Comparison of ENCODE assay signal across 13 mouse cellular contexts in the genomic region with DNA sequence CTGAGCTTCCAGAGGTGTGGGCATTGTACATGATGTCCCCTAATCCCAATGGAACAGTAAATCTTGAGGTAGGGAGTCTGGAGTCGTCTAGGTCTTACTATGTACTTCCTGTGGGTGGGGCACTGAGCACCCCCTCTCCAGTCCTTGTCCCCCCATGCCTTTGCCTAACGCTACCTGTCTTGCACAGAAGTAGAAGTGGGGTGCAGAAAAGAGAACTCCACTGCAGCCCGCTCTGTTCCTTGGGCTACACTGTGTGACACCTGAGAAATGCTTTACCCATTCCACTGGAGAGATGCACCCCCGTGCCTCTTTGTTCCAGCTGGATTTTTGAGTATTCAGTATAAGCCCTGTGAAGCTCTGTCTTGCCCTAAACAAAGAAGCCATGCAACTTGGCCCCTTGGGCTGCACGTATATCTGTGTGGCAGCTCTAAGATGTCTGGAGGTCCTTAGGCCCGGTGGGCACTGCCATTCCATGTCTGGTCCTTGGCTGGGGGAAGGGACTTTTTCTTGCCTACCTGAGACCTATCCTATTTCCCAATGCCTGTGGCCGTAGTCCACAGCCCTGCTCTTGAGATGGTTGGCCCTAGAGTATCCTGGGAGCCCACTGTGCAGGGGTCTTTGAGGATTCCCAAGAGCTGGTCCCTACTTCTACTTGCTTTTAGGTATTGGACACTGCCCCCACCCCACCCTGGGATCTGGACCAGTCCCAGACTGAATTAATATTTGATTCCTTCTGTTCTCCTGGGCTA.
A peak's percentile ranks its signal among the peaks of the same experiment; 100 is the strongest.
DNase-seq lines count a peak whose midpoint lies in the region; ATAC-seq and TF ChIP-seq lines count a peak whose summit lies in the region.
"Had no signal": no experiment of that assay in that cellular context is flagged by ENCODE, and none has a peak within 500 bp of the region (broad histone marks: within the 10 kb centered on the region; RNA-seq: fewer than 3 reads in every experiment).

No protein-coding gene starts in this region.

- no peak for DNase-seq in kidney, adult 2 months
- DNase-seq in kidney, postnatal 4 days: no peak
- no peak for DNase-seq in lung, postnatal 36 days
- DNase-seq in frontal cortex, postnatal 36 days (ENCODE audit: low spot score in 2 of 2): no peak
- no peak for DNase-seq in left cerebral cortex, postnatal 14 days (ENCODE audit: low spot score in 2 of 2)
- DNase-seq: cerebellum, adult 8-10 months; gastrocnemius, postnatal 10 days; right cerebral cortex, postnatal 4 days had no signal

- peaks cover 34% of the 10 kb centered on the region for H3K4me1 ChIP-seq in kidney, adult 2 months (ENCODE audit: control insufficient read depth, insufficient read depth, low read length)
- peaks cover 51% of the 10 kb centered on the region for H3K4me1 ChIP-seq in lung, embryonic 16.5 days (replicated peaks; ENCODE audit: control insufficient read depth, insufficient read depth, low read length)
- peaks cover 81% of the 10 kb centered on the region for H3K4me1 ChIP-seq in embryonic facial prominence, embryonic 15.5 days
- H3K4me1 ChIP-seq in stomach, embryonic 15.5 days: peaks cover 68% of the 10 kb centered on the region

- no peak for TF ChIP-seq POLR2A in kidney, adult 2 months (IDR thresholded peaks at IDR 0.05; ENCODE audit: low read depth, low read length)

- H3K36me3 ChIP-seq in kidney, adult 2 months (ENCODE audit: control insufficient read depth, insufficient read depth, low read length): no peaks in the 10 kb centered on the region; the same call in 1 of the 2 replicates
- peaks cover 14% of the 10 kb centered on the region; the same call in 1 of the 2 replicates for H3K36me3 ChIP-seq in lung, embryonic 16.5 days (ENCODE audit: control insufficient read depth, insufficient read depth, low read length)
- peaks cover 46% of the 10 kb centered on the region for H3K36me3 ChIP-seq in embryonic facial prominence, embryonic 15.5 days
- H3K36me3 ChIP-seq in stomach, embryonic 15.5 days: peaks cover 25% of the 10 kb centered on the region

- peak overlapping the region; percentile 63 for H3K27ac ChIP-seq in kidney, adult 2 months (ENCODE audit: insufficient read depth, low read depth, low read length)
- H3K27ac ChIP-seq in lung, embryonic 16.5 days (ENCODE audit: low read length): peak overlapping the region; percentile 92
- peak overlapping the region; percentile 89 for H3K27ac ChIP-seq in embryonic facial prominence, embryonic 15.5 days (replicated peaks)
- H3K27ac ChIP-seq in stomach, embryonic 15.5 days: peak overlapping the region; percentile 85
- H3K27ac ChIP-seq: midbrain, embryonic 12.5 days had no signal

- H3K27me3 ChIP-seq in kidney, adult 2 months (replicated peaks; ENCODE audit: control insufficient read depth, insufficient read depth, low read length): no peaks in the 10 kb centered on the region
- H3K27me3 ChIP-seq in lung, embryonic 16.5 days (ENCODE audit: control insufficient read depth, insufficient read depth, low read depth, low read length): no peaks in the 10 kb centered on the region
- H3K27me3 ChIP-seq in embryonic facial prominence, embryonic 15.5 days: no peaks in the 10 kb centered on the region
- no peaks in the 10 kb centered on the region for H3K27me3 ChIP-seq in stomach, embryonic 15.5 days (replicated peaks)
- H3K27me3 ChIP-seq: midbrain, embryonic 12.5 days had no signal

- no peak overlapping the region for H3K4me2 ChIP-seq in lung, embryonic 16.5 days (ENCODE audit: low read depth, low read length)
- 0 out of 2 replicates have a peak overlapping the region, but pooled peaks have one; percentile 13 for H3K4me2 ChIP-seq in embryonic facial prominence, embryonic 15.5 days (replicated peaks)
- no peak overlapping the region for H3K4me2 ChIP-seq in stomach, embryonic 15.5 days
- H3K4me2 ChIP-seq: midbrain, embryonic 12.5 days had no signal

- no peak overlapping the region for H3K9ac ChIP-seq in lung, embryonic 16.5 days (ENCODE audit: low read length)
- H3K9ac ChIP-seq in embryonic facial prominence, embryonic 15.5 days: no peak overlapping the region
- no peak overlapping the region for H3K9ac ChIP-seq in stomach, embryonic 15.5 days
- H3K9ac ChIP-seq: midbrain, embryonic 12.5 days had no signal

- intact Hi-C loops in left cerebral cortex, postnatal 14 days (cut with DNase I): no loop called here

- no peak overlapping the region for H3K4me3 ChIP-seq in kidney, adult 2 months (ENCODE audit: insufficient read depth, low read depth, low read length)
- H3K4me3 ChIP-seq in lung, embryonic 16.5 days (ENCODE audit: low read length): no peak overlapping the region
- no peak overlapping the region for H3K4me3 ChIP-seq in embryonic facial prominence, embryonic 15.5 days (replicated peaks)
- H3K4me3 ChIP-seq in stomach, embryonic 15.5 days (replicated peaks): no peak overlapping the region
- H3K4me3 ChIP-seq: midbrain, embryonic 12.5 days had no signal

- ATAC-seq in lung, embryonic 16.5 days (ENCODE audit: low read depth): no peak
- no peak for ATAC-seq in embryonic facial prominence, embryonic 15.5 days (ENCODE audit: insufficient number of reproducible peaks, low FRiP score, low TSS enrichment, low read depth)
- no peak for ATAC-seq in stomach, embryonic 15.5 days (ENCODE audit: insufficient read depth, low FRiP score, low read depth)
- ATAC-seq: forebrain, embryonic 14.5 days had no signal

- TF ChIP-seq CTCF in kidney, adult 2 months (conservative IDR thresholded peaks at IDR 0.05; ENCODE audit: insufficient read depth, insufficient read length, low read depth, low read length): no peak

- 82% methylated on average over 7 of the region's 7 CpGs for WGBS in kidney, adult 2 months
- 75% methylated on average over 7 of the region's 7 CpGs for WGBS in lung, embryonic 16.5 days
- WGBS in embryonic facial prominence, embryonic 15.5 days: 76% methylated on average over 7 of the region's 7 CpGs
- 78% methylated on average over 7 of the region's 7 CpGs for WGBS in stomach, embryonic 15.5 days

- H3K9me3 ChIP-seq in lung, embryonic 16.5 days (ENCODE audit: control insufficient read depth, low read length): no peaks in the 10 kb centered on the region
- no peaks in the 10 kb centered on the region for H3K9me3 ChIP-seq in embryonic facial prominence, embryonic 15.5 days (replicated peaks)
- no peaks in the 10 kb centered on the region for H3K9me3 ChIP-seq in stomach, embryonic 15.5 days
- H3K9me3 ChIP-seq: midbrain, embryonic 12.5 days had no signal
